Mouse (Mus musculus): Measurements from ENCODE around the gene Nxn. TPM values are rescaled to one million over a fixed set of nuclear protein-coding genes. Genes with fewer than 3 reads are reported as not detected.

The Nxn gene
- total and polyA plus RNA-seq, 3 experiments, result 52.8 to 54.3 (median 53.0) TPM

- H3K4me1 ChIP-seq (ENCODE audit: control insufficient read depth in 1 of 2, insufficient read depth in 2 of 2, low read length in 2 of 2), result peaks cover 0 to 3% of the 10 kb centered on the region in 2 experiments; a peak in 1 of 4 replicates
- H3K27me3 ChIP-seq (ENCODE audit: control insufficient read depth in 1 of 2, insufficient read depth in 2 of 2, low read length in 2 of 2), result no peaks in the 10 kb centered on the region
- no peak overlapping the region for H3K9ac ChIP-seq (ENCODE audit: control insufficient read depth, low read depth, low read length, poor library complexity, severe bottlenecking)
- no peaks in the 10 kb centered on the region for H3K79me2 ChIP-seq (ENCODE audit: control insufficient read depth, insufficient read depth, low read length, poor library complexity)
- H3K27ac ChIP-seq (ENCODE audit: control insufficient read depth, low read depth, low read length), result no peak overlapping the region
- TF ChIP-seq ETS1 (IDR thresholded peaks at IDR 0.05; ENCODE audit: low read depth, low read length) (no peak), MYC (IDR thresholded peaks at IDR 0.05; ENCODE audit: low read depth, low read length) (no peak), HCFC1 (IDR thresholded peaks at IDR 0.05; ENCODE audit: low read depth, low read length) (no peak), JUND (IDR thresholded peaks at IDR 0.05; ENCODE audit: low read depth, low read length) (no peak), ZNF384 (IDR thresholded peaks at IDR 0.05; ENCODE audit: low read depth, low read length) (no peak), SIN3A (IDR thresholded peaks at IDR 0.05; ENCODE audit: low read length) (no peak), CHD1 (IDR thresholded peaks at IDR 0.05; ENCODE audit: low read depth, low read length) (no peak), RCOR1 (IDR thresholded peaks at IDR 0.05; ENCODE audit: low read depth, low read length) (no peak), KAT2A (conservative IDR thresholded peaks at IDR 0.05; ENCODE audit: low read depth, low read length) (no peak), GABPA (IDR thresholded peaks at IDR 0.05; ENCODE audit: low read depth, low read length) (no peak), NELFE (IDR thresholded peaks at IDR 0.05; ENCODE audit: low read depth, low read length) (no peak), CTCF (IDR thresholded peaks at IDR 0.05 in 2 of 3, conservative IDR thresholded peaks at IDR 0.05 in 1 of 3; ENCODE audit: control insufficient read depth in 1 of 3, insufficient read depth in 1 of 3, low read depth in 2 of 3, low read length in 3 of 3, poor library complexity in 1 of 3, severe bottlenecking in 1 of 3) (no peak), TAL1 (IDR thresholded peaks at IDR 0.05; ENCODE audit: low read length) (no peak)
- H3K4me3 ChIP-seq (ENCODE audit: control insufficient read depth in 1 of 2, insufficient read depth in 1 of 2, low read depth in 2 of 2, low read length in 2 of 2), result no peak overlapping the region
- no peak for DNase-seq (ENCODE audit: low read depth, low spot score)
- no peaks in the 10 kb centered on the region for H3K9me3 ChIP-seq (replicated peaks; ENCODE audit: insufficient read depth, low read length)
- peaks cover 0 to 3% of the 10 kb centered on the region in 2 experiments; a peak in 2 of 4 replicates for H3K36me3 ChIP-seq (ENCODE audit: control insufficient read depth in 1 of 2, insufficient read depth in 2 of 2, low read length in 2 of 2)
Measured at GRCm38 (mm10) chr11:76260208-76261050, 138.5 kb downstream of the Nxn start.

- Histone ChIP-seq H3K27me3 (ENCODE audit: control insufficient read depth in 1 of 2, insufficient read depth in 2 of 2, low read length in 2 of 2) (no peaks in the 10 kb centered on the region), H3K36me3 (ENCODE audit: control insufficient read depth in 1 of 2, insufficient read depth in 2 of 2, low read length in 2 of 2) (peaks cover 0 to 3% of the 10 kb centered on the region in 2 experiments; a peak in 2 of 4 replicates), H3K4me1 (ENCODE audit: control insufficient read depth in 1 of 2, insufficient read depth in 2 of 2, low read length in 2 of 2) (peaks cover 0 to 3% of the 10 kb centered on the region in 2 experiments; a peak in 1 of 4 replicates), H3K79me2 (ENCODE audit: control insufficient read depth, insufficient read depth, low read length, poor library complexity) (no peaks in the 10 kb centered on the region), H3K4me3 (ENCODE audit: control insufficient read depth in 1 of 2, insufficient read depth in 1 of 2, low read depth in 2 of 2, low read length in 2 of 2) (no peak overlapping the region), H3K27ac (ENCODE audit: control insufficient read depth, low read depth, low read length) (no peak overlapping the region), H3K9me3 (replicated peaks; ENCODE audit: insufficient read depth, low read length) (no peaks in the 10 kb centered on the region), H3K9ac (ENCODE audit: control insufficient read depth, low read depth, low read length, poor library complexity, severe bottlenecking) (no peak overlapping the region)
- TF ChIP-seq RAD21 (IDR thresholded peaks at IDR 0.05; ENCODE audit: low read depth, low read length), result no peak
- TF ChIP-seq SIN3A (IDR thresholded peaks at IDR 0.05; ENCODE audit: low read length), result no peak
- TF ChIP-seq MXI1 (IDR thresholded peaks at IDR 0.05; ENCODE audit: low read depth, low read length), result no peak
- TF ChIP-seq ZNF384 (IDR thresholded peaks at IDR 0.05; ENCODE audit: low read depth, low read length), result no peak
- TF ChIP-seq ETS1 (IDR thresholded peaks at IDR 0.05; ENCODE audit: low read depth, low read length), result no peak
- TF ChIP-seq NRF1 (IDR thresholded peaks at IDR 0.05; ENCODE audit: insufficient read depth, low read depth, low read length, poor library complexity, severe bottlenecking), result no peak
- no peak for TF ChIP-seq MAZ (IDR thresholded peaks at IDR 0.05; ENCODE audit: low read depth, low read length)
- TF ChIP-seq KAT2A (conservative IDR thresholded peaks at IDR 0.05; ENCODE audit: low read depth, low read length), result no peak
- TF ChIP-seq ZC3H11A (IDR thresholded peaks at IDR 0.05; ENCODE audit: low read depth, low read length), result no peak
- no peak for DNase-seq (ENCODE audit: low read depth, low spot score)
Measured at GRCm38 (mm10) chr11:76258511-76258910, 140.4 kb downstream of the Nxn start.
